Mouse (Mus musculus) liver, postnatal 0 days (tissue): ENCODE measurements around the gene Cdk6. TPM values are rescaled to one million over a fixed set of nuclear protein-coding genes. Genes with fewer than 3 reads are reported as not detected.
"Not testable (repeated sequence)": the region's sequence is repeated elsewhere in the genome, so short reads cannot be mapped to it uniquely, and the experiment has no call there.

Experiments
- ATAC-seq: fragments of 200-750 bp; cut with Nextera tagmentation; 2 replicates; pipeline ENCODE4 v1.8.0; 2017; ENCODE audit warnings: mild to moderate bottlenecking, moderate library complexity
- DNase-seq: peaks from one replicate; pipeline ENCODE4 v3.0.0-alpha.2; 2016
- H3K27ac ChIP-seq: fragments of 300-500 bp; sonication (generic); 2 replicates; pipeline ENCODE4 v1.5.1; 2014; ENCODE audit warnings: antibody characterized with exemption, moderate library complexity, mild to moderate bottlenecking, low read depth
- H3K27me3 ChIP-seq: fragments of 300-500 bp; sonication (generic); 2 replicates; pipeline ENCODE4 v1.6.1; 2014; ENCODE audit warnings: low read length, control low read depth, mixed read lengths; ENCODE audit not compliant: insufficient read depth
- H3K36me3 ChIP-seq: fragments of 300-500 bp; sonication (generic); replicated peaks from 2 replicates; pipeline ENCODE4 v1.6.1; 2014; ENCODE audit warnings: mild to moderate bottlenecking, control low read depth, low read length, moderate library complexity, mixed read lengths; ENCODE audit not compliant: insufficient read depth
- H3K4me1 ChIP-seq: fragments of 300-500 bp; sonication (generic); 2 replicates; pipeline ENCODE4 v1.6.1; 2014; ENCODE audit warnings: antibody characterized with exemption, mild to moderate bottlenecking, control low read depth; ENCODE audit not compliant: insufficient read depth
- H3K4me2 ChIP-seq: fragments of 300-500 bp; sonication (generic); 2 replicates; pipeline ENCODE4 v1.6.1; 2014; ENCODE audit warnings: low read depth, mild to moderate bottlenecking, low read length, moderate library complexity, mixed read lengths
- H3K4me3 ChIP-seq: fragments of 300-500 bp; sonication (generic); 2 replicates; pipeline ENCODE4 v1.5.1; 2014; ENCODE audit warnings: low read depth, low read length
- H3K9ac ChIP-seq: fragments of 300-500 bp; sonication (generic); replicated peaks from 2 replicates; pipeline ENCODE4 v1.6.1; 2014; ENCODE audit warnings: mild to moderate bottlenecking, moderate library complexity
- H3K9me3 ChIP-seq: fragments of 300-500 bp; sonication (generic); 2 replicates; pipeline ENCODE4 v1.6.1; 2016; ENCODE audit warnings: mild to moderate bottlenecking, control low read depth, low read length, mixed read lengths
- CTCF ChIP-seq: sonication (generic); IDR thresholded peaks from 2 replicates; pipeline ENCODE4 v1.5.1; 2016; ENCODE audit warnings: antibody characterized with exemption, low read depth
- EP300 ChIP-seq: IDR thresholded peaks from 2 replicates; pipeline ENCODE4 v1.6.1; 2016; ENCODE audit warnings: antibody characterized with exemption, low read depth, mild to moderate bottlenecking
- WGBS: fragments of 180-500 bp; shearing (Covaris S2); extraction: QIAGEN DNeasy Blood & Tissue Kit; methylation state at CpG from one replicate; pipeline ENCODE4 v1.1.7; 2014; ENCODE audit not compliant: insufficient replicate concordance; 5-methylcytosine and 5-hydroxymethylcytosine counted together
- polyA plus RNA-seq: library from polyadenylated mRNA; unstranded; fragments of >200 nt; fragmentation: Nextera tagmentation; extraction: Ambion mirVana; gene quantifications from 2 replicates; pipeline ENCODE4 v1.2.1, GENCODE M21; 2015

The Cdk6 gene
- polyA plus RNA-seq, 1 experiment from 2014 or later, result 17.3 TPM

GRCm38 (mm10) chr5:3309122-3309521 is 32.2 kb upstream of the Cdk6 start:
- Histone ChIP-seq H3K9me3 (no peaks in the 10 kb centered on the region), H3K4me3 (no peak overlapping the region), H3K4me1 (no peaks in the 10 kb centered on the region), H3K9ac (no peak overlapping the region), H3K36me3 (no peaks in the 10 kb centered on the region), H3K27me3 (no peaks in the 10 kb centered on the region), H3K4me2 (no peak overlapping the region), H3K27ac (no peak overlapping the region)
- TF ChIP-seq CTCF (no peak), EP300 (no peak)
- ATAC-seq (no peak), DNase-seq (no peak)

GRCm38 (mm10) chr5:3309587-3309986 is 31.7 kb upstream of the Cdk6 start:
- ATAC-seq (no peak), DNase-seq (no peak)

GRCm38 (mm10) chr5:3311156-3311555 is 30.1 kb upstream of the Cdk6 start:
- WGBS, result 79% methylated on average over 7 of the region's 7 CpGs
- not testable (repeated sequence) for H3K4me3 ChIP-seq, H3K9me3 ChIP-seq

More at GRCm38 (mm10) chr5:3309587-3309986, 31.7 kb upstream of the Cdk6 start:
- WGBS, result 63% methylated on average over 1 of the region's 1 CpGs
- Histone ChIP-seq H3K9me3 (no peaks in the 10 kb centered on the region), H3K4me2 (no peak overlapping the region), H3K4me3 (no peak overlapping the region), H3K27ac (no peak overlapping the region), H3K9ac (no peak overlapping the region), H3K4me1 (no peaks in the 10 kb centered on the region), H3K36me3 (no peaks in the 10 kb centered on the region), H3K27me3 (no peaks in the 10 kb centered on the region)
- no peak for TF ChIP-seq EP300
- no peak for TF ChIP-seq CTCF

GRCm38 (mm10) chr5:3317724-3318123 is 23.6 kb upstream of the Cdk6 start:
- H3K9me3 ChIP-seq, H3K27ac ChIP-seq, H3K4me2 ChIP-seq, ATAC-seq, DNase-seq, H3K9ac ChIP-seq, H3K4me1 ChIP-seq, H3K4me3 ChIP-seq, H3K36me3 ChIP-seq, H3K27me3 ChIP-seq: not testable (repeated sequence)
- WGBS, result 52% methylated on average over 5 of the region's 5 CpGs

More at GRCm38 (mm10) chr5:3311156-3311555, 30.1 kb upstream of the Cdk6 start:
- not testable (repeated sequence) for H3K4me1 ChIP-seq, H3K36me3 ChIP-seq, H3K27ac ChIP-seq, H3K4me2 ChIP-seq, H3K27me3 ChIP-seq, ATAC-seq, H3K9ac ChIP-seq, DNase-seq

- Histone ChIP-seq H3K27ac (no peak overlapping the region), H3K4me1 (no peaks in the 10 kb centered on the region), H3K27me3 (no peaks in the 10 kb centered on the region), H3K9ac (no peak overlapping the region), H3K4me2 (no peak overlapping the region), H3K9me3 (no peaks in the 10 kb centered on the region), H3K36me3 (no peaks in the 10 kb centered on the region), H3K4me3 (no peak overlapping the region)
- 29% methylated on average over 1 of the region's 1 CpGs for WGBS
- DNase-seq (no peak), ATAC-seq (no peak)
- TF ChIP-seq EP300 (no peak), CTCF (no peak)
These were observed 21.1 kb upstream of the Cdk6 start for GRCm38 (mm10) chr5:3320225-3320624.

- Histone ChIP-seq H3K4me3 (no peak overlapping the region), H3K4me2 (no peak overlapping the region), H3K9ac (no peak overlapping the region), H3K36me3 (no peaks in the 10 kb centered on the region), H3K4me1 (no peaks in the 10 kb centered on the region), H3K27me3 (no peaks in the 10 kb centered on the region), H3K9me3 (no peaks in the 10 kb centered on the region), H3K27ac (no peak overlapping the region)
- no peak for ATAC-seq
- TF ChIP-seq EP300 (no peak), CTCF (no peak)
- WGBS, result 86% methylated on average over 6 of the region's 6 CpGs
- no peak for DNase-seq
These were observed 19.2 kb upstream of the Cdk6 start for GRCm38 (mm10) chr5:3322052-3322451.

- H3K36me3 ChIP-seq, result no peaks in the 10 kb centered on the region
- ATAC-seq (no peak), DNase-seq (no peak)
- no peak overlapping the region for H3K4me2 ChIP-seq
- WGBS, result 60% methylated on average over 4 of the region's 4 CpGs
- H3K4me3 ChIP-seq, result no peak overlapping the region
- no peaks in the 10 kb centered on the region for H3K4me1 ChIP-seq
- no peak overlapping the region for H3K27ac ChIP-seq
- no peak for TF ChIP-seq EP300
- no peak for TF ChIP-seq CTCF
- no peaks in the 10 kb centered on the region for H3K27me3 ChIP-seq
- H3K9me3 ChIP-seq, result no peaks in the 10 kb centered on the region
- no peak overlapping the region for H3K9ac ChIP-seq
These were observed 17.2 kb upstream of the Cdk6 start for GRCm38 (mm10) chr5:3324116-3324515.
